Mouse (Mus musculus) C2C12 (cell line): ENCODE measurements around the gene Ptpn7.

Source experiments
- CTCF ChIP-seq: IDR thresholded peaks from one replicate; pipeline ENCODE4 v1.5.1; 2011; ENCODE audit not compliant: control insufficient read depth, insufficient read depth, insufficient read length
- MYOD1 ChIP-seq: IDR thresholded peaks from one replicate; pipeline ENCODE4 v1.6.1; 2011; ENCODE audit warnings: low read depth; ENCODE audit not compliant: control insufficient read depth, insufficient read length

DNA sequence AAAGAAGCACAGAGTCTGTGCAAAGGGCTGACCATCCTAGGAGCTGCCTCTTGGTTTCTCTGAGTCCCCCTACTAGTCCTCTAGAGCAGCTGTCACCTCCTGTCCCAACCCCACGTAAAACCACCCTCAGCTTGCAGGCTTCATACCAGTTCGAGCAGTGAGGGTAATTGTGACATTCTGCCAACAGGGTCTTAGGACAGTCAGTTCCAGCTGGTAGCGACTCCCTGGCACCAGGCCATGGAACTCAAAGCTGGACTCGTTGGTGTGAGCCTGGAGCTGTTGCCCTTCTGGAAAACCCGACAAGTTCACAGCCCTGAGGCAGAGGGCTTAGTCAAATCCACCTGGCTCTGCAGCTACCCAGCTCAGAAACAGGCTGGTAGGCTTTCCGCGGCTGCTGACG, 6.5 kb upstream of the Ptpn7 start:
- TF ChIP-seq CTCF (no peak), MYOD1 (no peak)
